Mouse (Mus musculus) E14TG2a.4 (cell line): ENCODE data around the gene Mb.

Source experiments
- CTCF ChIP-seq: conservative IDR thresholded peaks from 2 replicates; pipeline ENCODE4 v1.5.1; 2014; ENCODE audit warnings: low read length
- NANOG ChIP-seq: IDR thresholded peaks from 2 replicates; pipeline ENCODE4 v1.6.1; 2014; ENCODE audit warnings: borderline replicate concordance, low read length, mixed read lengths
- POU5F1 ChIP-seq: IDR thresholded peaks from 2 replicates; pipeline ENCODE4 v1.6.1; 2014; ENCODE audit warnings: low read length, borderline replicate concordance

DNA sequence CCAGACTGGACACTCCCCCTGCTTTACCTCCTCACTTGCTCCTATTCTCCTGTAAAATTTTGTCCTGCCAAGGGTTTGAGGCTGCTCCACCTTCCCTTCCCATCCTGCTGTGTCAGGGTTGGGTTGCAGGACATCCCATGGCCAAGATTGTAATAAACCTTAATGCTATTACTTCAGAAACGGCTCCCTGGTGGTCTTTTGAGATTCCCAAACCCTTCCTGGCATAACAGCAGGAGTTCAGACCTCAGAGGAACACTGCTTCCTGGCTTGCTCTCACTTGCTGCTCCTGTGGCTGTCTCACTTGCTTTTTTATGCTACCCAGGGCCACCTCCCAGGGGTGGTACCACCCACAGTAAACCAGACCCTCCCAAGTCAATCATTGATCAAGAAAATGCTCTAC, 1.7 kb upstream of the Mb start:
- no peak for TF ChIP-seq CTCF
- no peak for TF ChIP-seq POU5F1
- TF ChIP-seq NANOG: no peak
